Mouse (Mus musculus): ENCODE measurements around the gene Stx8.

- no peak for TF ChIP-seq POLR2A (IDR thresholded peaks at IDR 0.05; ENCODE audit: insufficient read length, low read depth)
- TF ChIP-seq CEBPB (IDR thresholded peaks at IDR 0.05; ENCODE audit: insufficient read depth, poor library complexity, severe bottlenecking) = no peak
- no peak for TF ChIP-seq MYOG (IDR thresholded peaks at IDR 0.05; ENCODE audit: control insufficient read depth in 1 of 3, insufficient read depth in 1 of 3, insufficient read length in 2 of 3, low read depth in 2 of 3)
- TF ChIP-seq USF1 (IDR thresholded peaks at IDR 0.05; ENCODE audit: low read depth) = no peak
Measured at GRCm38 (mm10) chr11:67983564-67983963, 17.6 kb downstream of the Stx8 start.

Data from myocyte (in vitro differentiated cells).